Mouse (Mus musculus) megakaryocyte, embryonic 14.5 days (primary cell): ENCODE measurements around the gene Zfp207. TPM values are rescaled to one million over a fixed set of nuclear protein-coding genes. Genes with fewer than 3 reads are reported as not detected.
"Not testable (repeated sequence)": the region's sequence is repeated elsewhere in the genome, so short reads cannot be mapped to it uniquely, and the experiment has no call there.

ENCODE experiments used
- H3K27me3 ChIP-seq: replicated peaks from 2 replicates; pipeline ENCODE3; 2012; ENCODE audit warnings: inconsistent platforms
- H3K36me3 ChIP-seq: replicated peaks from 2 replicates; pipeline ENCODE3; 2012; ENCODE audit warnings: low read length, inconsistent platforms, mixed read lengths
- H3K4me1 ChIP-seq: 2 replicates; pipeline ENCODE4 v1.6.1; 2012; ENCODE audit warnings: inconsistent platforms
- H3K4me3 ChIP-seq: replicated peaks from 2 replicates; pipeline ENCODE3; 2012; ENCODE audit warnings: moderate library complexity, mild to moderate bottlenecking, inconsistent platforms
- H3K9me3 ChIP-seq: 2 replicates; pipeline ENCODE4 v1.6.1; 2012; ENCODE audit warnings: inconsistent platforms
- FLI1 ChIP-seq: IDR thresholded peaks from 2 replicates; pipeline ENCODE4 v1.6.1; 2012; ENCODE audit warnings: low read length, inconsistent platforms, mixed read lengths
- GATA1 ChIP-seq: IDR thresholded peaks from 3 replicates; pipeline ENCODE4 v1.6.1; 2012; ENCODE audit warnings: mixed read lengths, low read length, inconsistent platforms, borderline replicate concordance
- polyA plus RNA-seq: library from polyadenylated mRNA; stranded (reverse); fragments of >175 nt; gene quantifications from 2 replicates; pipeline ENCODE4 v1.2.3, GENCODE M21; 2012; ENCODE audit warnings: low replicate concordance; ENCODE audit not compliant: insufficient read depth

Zfp207 gene
- polyA plus RNA-seq, 1 experiment: 21.4 TPM

GRCm38 (mm10) chr11:80382626-80383018 is 457 bp upstream of the Zfp207 start:
- Histone ChIP-seq H3K4me3 (peak overlapping the region; percentile 98), H3K36me3 (peaks cover 34% of the 10 kb centered on the region), H3K4me1 (peaks cover 35% of the 10 kb centered on the region), H3K27me3 (no peaks in the 10 kb centered on the region), H3K9me3 (no peaks in the 10 kb centered on the region)
- TF ChIP-seq GATA1 (peak; percentile 100), FLI1 (no peak)

GRCm38 (mm10) chr11:80383626-80384046 is 557 bp downstream of the Zfp207 start:
- no peaks in the 10 kb centered on the region for H3K9me3 ChIP-seq

GRCm38 (mm10) chr11:80384461-80384860 is 1.4 kb downstream of the Zfp207 start:
- H3K9me3 ChIP-seq: no peaks in the 10 kb centered on the region
- no peak for TF ChIP-seq GATA1
- H3K4me3 ChIP-seq: peak overlapping the region; percentile 98
- peaks cover 38% of the 10 kb centered on the region for H3K4me1 ChIP-seq
- no peaks in the 10 kb centered on the region for H3K27me3 ChIP-seq
- peaks cover 52% of the 10 kb centered on the region for H3K36me3 ChIP-seq

More at GRCm38 (mm10) chr11:80383626-80384046, 557 bp downstream of the Zfp207 start:
- TF ChIP-seq FLI1: no peak
- Histone ChIP-seq H3K4me3 (peak overlapping the region; percentile 98), H3K36me3 (peaks cover 44% of the 10 kb centered on the region), H3K4me1 (peaks cover 34% of the 10 kb centered on the region), H3K27me3 (no peaks in the 10 kb centered on the region)

- TF ChIP-seq GATA1 (no peak), FLI1 (no peak)
- H3K4me3 ChIP-seq: peak overlapping the region; percentile 98
- H3K27me3 ChIP-seq: no peaks in the 10 kb centered on the region
- peaks cover 38% of the 10 kb centered on the region for H3K4me1 ChIP-seq
- H3K9me3 ChIP-seq: no peaks in the 10 kb centered on the region
- H3K36me3 ChIP-seq: peaks cover 58% of the 10 kb centered on the region
Measured at GRCm38 (mm10) chr11:80385055-80385454, 2.0 kb downstream of the Zfp207 start.

GRCm38 (mm10) chr11:80386790-80387189 is 3.7 kb downstream of the Zfp207 start:
- peaks cover 76% of the 10 kb centered on the region for H3K36me3 ChIP-seq
- TF ChIP-seq FLI1 (no peak), GATA1 (no peak)
- H3K9me3 ChIP-seq: no peaks in the 10 kb centered on the region
- H3K4me1 ChIP-seq: peaks cover 41% of the 10 kb centered on the region
- H3K4me3 ChIP-seq: peak overlapping the region; percentile 98
- H3K27me3 ChIP-seq: no peaks in the 10 kb centered on the region

GRCm38 (mm10) chr11:80389885-80390284 is 6.8 kb downstream of the Zfp207 start:
- TF ChIP-seq GATA1 (no peak), FLI1 (no peak)
- H3K36me3 ChIP-seq: peaks cover 100% of the 10 kb centered on the region
- H3K9me3 ChIP-seq: no peaks in the 10 kb centered on the region
- no peak overlapping the region for H3K4me3 ChIP-seq
- no peaks in the 10 kb centered on the region for H3K27me3 ChIP-seq
- peaks cover 39% of the 10 kb centered on the region for H3K4me1 ChIP-seq

- Histone ChIP-seq H3K9me3 (no peaks in the 10 kb centered on the region), H3K27me3 (no peaks in the 10 kb centered on the region), H3K4me3 (no peak overlapping the region), H3K4me1 (peaks cover 36% of the 10 kb centered on the region), H3K36me3 (peaks cover 100% of the 10 kb centered on the region)
- TF ChIP-seq GATA1: no peak
- no peak for TF ChIP-seq FLI1
Measured at GRCm38 (mm10) chr11:80391407-80392120, 8.5 kb downstream of the Zfp207 start.

- Histone ChIP-seq H3K36me3 (peaks cover 100% of the 10 kb centered on the region), H3K27me3 (no peaks in the 10 kb centered on the region), H3K4me3 (no peak overlapping the region), H3K4me1 (peaks cover 20% of the 10 kb centered on the region), H3K9me3 (no peaks in the 10 kb centered on the region)
- TF ChIP-seq GATA1: no peak
- no peak for TF ChIP-seq FLI1
Measured at GRCm38 (mm10) chr11:80395930-80396329, 12.9 kb downstream of the Zfp207 start.

GRCm38 (mm10) chr11:80396617-80397016 is 13.5 kb downstream of the Zfp207 start:
- Histone ChIP-seq H3K27me3 (no peaks in the 10 kb centered on the region), H3K4me3 (no peak overlapping the region), H3K4me1 (peaks cover 15% of the 10 kb centered on the region), H3K9me3 (no peaks in the 10 kb centered on the region), H3K36me3 (peaks cover 100% of the 10 kb centered on the region)
- no peak for TF ChIP-seq FLI1
- no peak for TF ChIP-seq GATA1

GRCm38 (mm10) chr11:80407878-80408277 is 24.8 kb downstream of the Zfp207 start:
- H3K4me3 ChIP-seq, H3K4me1 ChIP-seq, H3K9me3 ChIP-seq, H3K27me3 ChIP-seq: not testable (repeated sequence)
- peaks cover 89% of the 10 kb centered on the region for H3K36me3 ChIP-seq
